Mouse (Mus musculus) hindbrain, embryonic 13.5 days (tissue): ENCODE measurements around the gene Hnrnpa2b1. TPM values are rescaled to one million over a fixed set of nuclear protein-coding genes. Genes with fewer than 3 reads are reported as not detected.

Source experiments
- ATAC-seq: fragments of 200-750 bp; cut with Nextera tagmentation; 2 replicates; pipeline ENCODE4 v1.8.0; 2017; ENCODE audit warnings: moderate TSS enrichment; ENCODE audit not compliant: low FRiP score
- H3K27ac ChIP-seq: fragments of 300-500 bp; sonication (generic); 2 replicates; pipeline ENCODE4 v1.5.1; 2015; ENCODE audit warnings: inconsistent platforms, mild to moderate bottlenecking, moderate library complexity
- H3K27me3 ChIP-seq: fragments of 300-500 bp; sonication (generic); 2 replicates; pipeline ENCODE4 v1.6.1; 2015; ENCODE audit warnings: mild to moderate bottlenecking, inconsistent platforms
- H3K36me3 ChIP-seq: fragments of 300-500 bp; sonication (generic); 2 replicates; pipeline ENCODE4 v1.6.1; 2015; ENCODE audit warnings: mild to moderate bottlenecking, inconsistent platforms
- H3K4me1 ChIP-seq: fragments of 300-500 bp; sonication (generic); replicated peaks from 2 replicates; pipeline ENCODE4 v1.6.1; 2015; ENCODE audit warnings: inconsistent platforms
- H3K4me2 ChIP-seq: fragments of 300-500 bp; sonication (generic); 2 replicates; pipeline ENCODE4 v1.6.1; 2015; ENCODE audit warnings: inconsistent platforms, mild to moderate bottlenecking, moderate library complexity
- H3K4me3 ChIP-seq: fragments of 300-500 bp; sonication (generic); 2 replicates; pipeline ENCODE4 v1.5.1; 2015; ENCODE audit warnings: mild to moderate bottlenecking, inconsistent platforms
- H3K9ac ChIP-seq: fragments of 300-500 bp; sonication (generic); 2 replicates; pipeline ENCODE4 v1.6.1; 2015; ENCODE audit warnings: mild to moderate bottlenecking, inconsistent platforms
- H3K9me3 ChIP-seq: fragments of 300-500 bp; sonication (generic); 2 replicates; pipeline ENCODE4 v1.6.1; 2016; ENCODE audit warnings: inconsistent platforms
- WGBS: fragments of 180-500 bp; shearing (Covaris S2); methylation state at CpG from one replicate; pipeline ENCODE4 v1.1.7; 2015; 5-methylcytosine and 5-hydroxymethylcytosine counted together
- polyA plus RNA-seq: library from polyadenylated mRNA; unstranded; fragments of >200 nt; fragmentation: Nextera tagmentation; extraction: Ambion mirVana; gene quantifications from 2 replicates; pipeline ENCODE4 v1.2.1, GENCODE M21; 2015

The Hnrnpa2b1 gene
- polyA plus RNA-seq = 1,784 and 1,810 TPM in 2 replicates

- H3K9me3 ChIP-seq = no peaks in the 10 kb centered on the region
- H3K9ac ChIP-seq = peak within 1 kb of the TSS; percentile 100
- peaks cover 34% of the 10 kb centered on the region for H3K36me3 ChIP-seq
- H3K27me3 ChIP-seq = no peaks in the 10 kb centered on the region
- H3K4me1 ChIP-seq = peaks cover 46% of the 10 kb centered on the region
- H3K4me2 ChIP-seq = peak within 1 kb of the TSS; percentile 73
- peak within 1 kb of the TSS; percentile 98 for H3K4me3 ChIP-seq
- ATAC-seq = peak; percentile 93
- peak within 1 kb of the TSS; percentile 100 for H3K27ac ChIP-seq
- under 1% methylated on average over 62 of the region's 63 CpGs for WGBS
These were observed at the start of gene Hnrnpa2b1 for GRCm38 (mm10) chr6:51469715-51470310. Hnrnpa2b1 (minus strand) TSS chr6:51469894.

DNA sequence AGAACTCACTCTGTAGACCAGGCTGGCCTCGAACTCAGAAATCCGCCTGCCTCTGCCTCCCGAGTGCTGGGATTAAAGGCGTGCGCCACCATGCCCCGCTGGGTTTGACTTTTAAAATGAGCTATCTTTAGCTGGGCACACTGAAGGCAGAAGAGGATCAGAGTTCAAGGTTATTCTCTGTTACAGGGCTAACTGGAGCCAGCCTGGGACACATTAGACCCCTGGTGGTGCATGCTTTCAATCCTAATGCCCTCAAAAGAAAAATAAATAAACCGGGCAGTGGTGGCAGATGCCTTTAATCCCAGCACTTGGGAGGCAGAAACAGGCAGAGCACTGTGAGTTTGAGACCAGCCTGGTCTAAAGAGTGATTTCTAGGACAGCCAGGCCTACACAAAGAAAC, 45.2 kb upstream of the Hnrnpa2b1 start:
- H3K9me3 ChIP-seq = no peaks in the 10 kb centered on the region
- H3K4me2 ChIP-seq = no peak overlapping the region
- no peaks in the 10 kb centered on the region for H3K4me1 ChIP-seq
- H3K27ac ChIP-seq = no peak overlapping the region
- no peak overlapping the region for H3K9ac ChIP-seq
- 96% methylated on average over 7 of the region's 7 CpGs for WGBS
- no peaks in the 10 kb centered on the region for H3K36me3 ChIP-seq
- no peaks in the 10 kb centered on the region for H3K27me3 ChIP-seq
- H3K4me3 ChIP-seq = no peak overlapping the region
- no peak for ATAC-seq

DNA sequence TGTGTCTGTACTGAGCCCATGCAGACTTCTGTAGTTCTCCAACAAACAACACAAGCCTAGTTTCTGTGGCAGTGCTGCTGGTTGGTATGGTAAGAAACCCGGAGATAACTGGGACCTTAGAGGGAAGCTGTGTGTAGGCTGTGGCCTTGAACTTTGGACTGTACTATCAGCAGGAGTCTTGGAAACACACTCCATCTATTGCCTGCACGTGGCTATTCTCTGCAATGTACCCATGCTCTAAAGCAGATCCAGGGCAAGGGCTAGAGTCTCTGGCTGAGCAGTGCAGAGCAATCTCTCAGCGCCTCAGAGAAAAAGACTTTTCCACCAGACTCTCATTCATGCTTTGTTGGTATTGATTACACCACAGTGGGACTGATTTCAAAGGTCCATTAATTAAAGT, 44.1 kb upstream of the Hnrnpa2b1 start:
- no peak overlapping the region for H3K4me2 ChIP-seq
- 86% methylated on average over 3 of the region's 3 CpGs for WGBS
- H3K27ac ChIP-seq = no peak overlapping the region
- no peaks in the 10 kb centered on the region for H3K27me3 ChIP-seq
- no peaks in the 10 kb centered on the region for H3K9me3 ChIP-seq
- peaks cover 2% of the 10 kb centered on the region; the same call in 1 of the 2 replicates for H3K4me1 ChIP-seq
- H3K9ac ChIP-seq = no peak overlapping the region
- ATAC-seq = no peak
- no peaks in the 10 kb centered on the region for H3K36me3 ChIP-seq
- H3K4me3 ChIP-seq = no peak overlapping the region

GRCm38 (mm10) chr6:51510946-51511345, 41.3 kb upstream of the Hnrnpa2b1 start:
- H3K36me3 ChIP-seq = no peaks in the 10 kb centered on the region
- no peak for ATAC-seq
- H3K27me3 ChIP-seq = no peaks in the 10 kb centered on the region
- no peak overlapping the region for H3K4me3 ChIP-seq
- H3K27ac ChIP-seq = no peak overlapping the region
- no peak overlapping the region for H3K4me2 ChIP-seq
- WGBS = 28% methylated on average over 1 of the region's 1 CpGs
- H3K9me3 ChIP-seq = no peaks in the 10 kb centered on the region
- no peak overlapping the region for H3K9ac ChIP-seq
- peaks cover 8% of the 10 kb centered on the region; the same call in 1 of the 2 replicates for H3K4me1 ChIP-seq

- 32% methylated on average over 5 of the region's 5 CpGs for WGBS
- ATAC-seq = no peak
- no peak overlapping the region for H3K4me2 ChIP-seq
- peaks cover 8% of the 10 kb centered on the region; the same call in 1 of the 2 replicates for H3K4me1 ChIP-seq
- no peak overlapping the region for H3K4me3 ChIP-seq
- no peak overlapping the region for H3K27ac ChIP-seq
- no peaks in the 10 kb centered on the region for H3K9me3 ChIP-seq
- no peaks in the 10 kb centered on the region for H3K36me3 ChIP-seq
- H3K9ac ChIP-seq = no peak overlapping the region
- H3K27me3 ChIP-seq = no peaks in the 10 kb centered on the region
These were observed 40.4 kb upstream of the Hnrnpa2b1 start for GRCm38 (mm10) chr6:51510094-51510493.

DNA sequence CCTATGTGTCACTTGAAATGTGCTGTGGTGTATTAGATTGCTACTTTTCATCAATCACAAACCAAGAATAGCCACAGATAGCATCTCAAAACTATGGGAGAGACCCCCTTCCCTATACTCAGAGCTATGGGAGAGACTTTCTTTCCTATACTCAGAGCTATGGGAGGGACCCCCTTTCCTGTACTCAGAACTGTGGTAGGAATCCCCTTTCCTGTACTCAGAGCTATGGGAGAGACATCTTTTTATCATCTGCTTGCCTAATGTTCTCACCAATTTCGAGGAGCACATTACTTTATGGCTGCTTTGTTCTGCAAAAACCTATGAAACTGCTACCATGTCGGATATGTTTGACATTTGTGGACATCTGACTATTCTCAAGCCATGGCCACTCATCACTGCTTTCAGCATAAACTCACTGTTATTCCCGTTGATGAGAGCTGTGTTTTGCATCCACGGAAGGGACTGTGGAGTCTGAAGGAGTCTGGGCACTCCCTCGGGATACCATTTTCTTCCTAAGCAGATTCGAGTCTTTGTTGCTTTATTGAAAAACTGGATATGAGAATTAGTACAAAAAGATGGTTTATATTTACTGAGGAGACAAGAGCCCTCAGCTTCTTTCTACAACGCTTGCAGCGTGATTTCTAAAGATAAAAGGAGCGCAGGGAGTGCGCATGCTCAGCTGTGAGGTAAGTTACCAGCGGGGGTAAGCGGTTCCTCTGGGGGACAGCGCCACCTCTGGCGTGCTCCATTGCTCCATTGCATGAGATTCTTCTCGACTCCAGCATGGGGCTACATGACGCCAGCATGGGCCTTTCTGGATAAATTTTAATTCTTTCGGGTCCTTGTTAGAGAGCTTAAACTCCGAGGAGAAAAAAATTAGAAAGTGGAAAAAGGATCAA, 39.3 kb upstream of the Hnrnpa2b1 start:
- H3K4me2 ChIP-seq = peak overlapping the region; percentile 55
- H3K27ac ChIP-seq = peak overlapping the region; percentile 40
- no peaks in the 10 kb centered on the region for H3K9me3 ChIP-seq
- H3K27me3 ChIP-seq = no peaks in the 10 kb centered on the region
- H3K4me3 ChIP-seq = peak overlapping the region; percentile 38
- no peak for ATAC-seq
- peaks cover 8% of the 10 kb centered on the region; the same call in 1 of the 2 replicates for H3K4me1 ChIP-seq
- H3K36me3 ChIP-seq = no peaks in the 10 kb centered on the region
- WGBS = 28% methylated on average over 18 of the region's 18 CpGs
- H3K9ac ChIP-seq = peak overlapping the region; percentile 64

- Histone ChIP-seq H3K27ac (no peak overlapping the region), H3K4me1 (peaks cover 8% of the 10 kb centered on the region; the same call in 1 of the 2 replicates), H3K9me3 (no peaks in the 10 kb centered on the region), H3K27me3 (no peaks in the 10 kb centered on the region), H3K4me3 (no peak overlapping the region), H3K36me3 (no peaks in the 10 kb centered on the region), H3K9ac (no peak overlapping the region), H3K4me2 (no peak overlapping the region)
- WGBS = 57% methylated on average over 2 of the region's 2 CpGs
- no peak for ATAC-seq
These were observed 37.9 kb upstream of the Hnrnpa2b1 start for GRCm38 (mm10) chr6:51507556-51507955.

DNA sequence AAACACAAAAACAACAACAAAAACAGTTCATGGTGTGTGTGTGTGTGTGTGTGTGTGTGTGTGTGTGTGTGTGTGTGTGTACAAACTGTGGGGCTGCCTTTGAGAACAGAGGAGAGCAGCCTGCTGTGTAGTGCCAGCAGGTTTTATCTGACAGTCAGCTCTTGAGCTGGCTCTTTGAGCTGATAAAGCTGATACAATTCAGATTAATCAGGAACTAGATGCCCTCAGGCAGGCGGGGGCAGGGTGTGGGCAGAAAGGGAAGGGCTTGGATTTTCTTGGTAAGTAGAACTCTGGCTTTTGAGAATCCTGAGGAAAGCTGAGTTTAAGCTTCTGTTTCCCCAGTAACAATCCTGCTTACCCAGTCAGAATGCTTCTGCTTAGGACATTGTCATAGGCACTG, 36.0 kb upstream of the Hnrnpa2b1 start:
- H3K4me1 ChIP-seq = peaks cover 8% of the 10 kb centered on the region; the same call in 1 of the 2 replicates
- no peak overlapping the region for H3K9ac ChIP-seq
- no peak overlapping the region for H3K4me3 ChIP-seq
- H3K9me3 ChIP-seq = no peaks in the 10 kb centered on the region
- H3K36me3 ChIP-seq = no peaks in the 10 kb centered on the region
- H3K27ac ChIP-seq = no peak overlapping the region
- WGBS = 67% methylated on average over 1 of the region's 1 CpGs
- no peak overlapping the region for H3K4me2 ChIP-seq
- no peak for ATAC-seq
- H3K27me3 ChIP-seq = no peaks in the 10 kb centered on the region

- H3K4me3 ChIP-seq = no peak overlapping the region
- H3K27ac ChIP-seq = no peak overlapping the region
- H3K4me2 ChIP-seq = no peak overlapping the region
- no peaks in the 10 kb centered on the region for H3K9me3 ChIP-seq
- H3K36me3 ChIP-seq = no peaks in the 10 kb centered on the region
- H3K27me3 ChIP-seq = no peaks in the 10 kb centered on the region
- no peak overlapping the region for H3K9ac ChIP-seq
- ATAC-seq = no peak
- WGBS = 86% methylated on average over 8 of the region's 8 CpGs
- 0 out of 2 replicates have a peak, but pooled peaks cover 3% of the 10 kb centered on the region for H3K4me1 ChIP-seq
These were observed 27.8 kb upstream of the Hnrnpa2b1 start for GRCm38 (mm10) chr6:51497321-51498111.

DNA sequence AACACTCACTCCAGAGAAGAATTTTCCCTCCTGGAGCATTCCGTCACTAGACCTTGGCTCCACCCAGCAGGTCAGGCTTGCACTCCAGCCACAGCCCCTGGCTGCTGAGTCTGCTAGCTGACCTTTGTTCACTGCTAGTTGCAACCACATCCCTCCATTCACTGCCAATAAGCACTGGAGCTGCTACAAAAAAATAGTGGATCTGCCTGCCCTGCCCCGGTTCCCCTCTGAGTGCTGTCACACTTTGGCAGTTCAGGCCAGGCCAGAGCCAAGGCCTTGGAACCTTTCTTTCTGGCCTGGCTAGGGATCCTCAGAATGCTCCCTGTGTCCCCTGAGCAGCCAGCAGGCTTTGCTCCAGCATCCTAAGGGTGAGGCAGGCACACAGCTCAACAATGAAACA, 20.1 kb upstream of the Hnrnpa2b1 start:
- no peak overlapping the region for H3K9ac ChIP-seq
- no peak for ATAC-seq
- H3K9me3 ChIP-seq = no peaks in the 10 kb centered on the region
- no peak overlapping the region for H3K4me3 ChIP-seq
- H3K4me2 ChIP-seq = no peak overlapping the region
- WGBS = 72% methylated on average over 2 of the region's 2 CpGs
- no peaks in the 10 kb centered on the region for H3K27me3 ChIP-seq
- no peaks in the 10 kb centered on the region for H3K4me1 ChIP-seq
- H3K27ac ChIP-seq = no peak overlapping the region
- peaks cover 8% of the 10 kb centered on the region; the same call in 1 of the 2 replicates for H3K36me3 ChIP-seq

DNA sequence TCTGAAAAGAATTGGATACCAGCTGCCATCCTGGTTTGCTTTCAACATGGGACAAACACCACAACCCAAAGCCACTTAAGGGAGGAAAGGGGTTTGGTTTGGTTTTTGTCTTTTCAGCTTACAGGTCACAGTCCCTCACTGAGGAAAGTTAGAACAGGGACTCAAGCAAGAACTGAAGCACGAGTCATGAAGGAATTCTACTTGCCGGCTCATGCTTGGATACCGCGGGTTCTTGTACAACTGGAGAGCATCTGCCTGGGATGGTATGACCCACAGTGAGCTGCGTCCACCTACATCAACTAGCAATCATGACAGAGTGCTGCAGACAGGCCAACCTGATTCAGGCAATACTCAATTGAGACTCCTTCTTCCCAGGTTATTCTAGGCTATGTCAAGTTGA, 17.0 kb upstream of the Hnrnpa2b1 start:
- Histone ChIP-seq H3K27me3 (no peaks in the 10 kb centered on the region), H3K27ac (no peak overlapping the region), H3K4me3 (no peak overlapping the region), H3K4me2 (no peak overlapping the region), H3K36me3 (peaks cover 26% of the 10 kb centered on the region), H3K9ac (no peak overlapping the region), H3K4me1 (no peaks in the 10 kb centered on the region), H3K9me3 (no peaks in the 10 kb centered on the region)
- no peak for ATAC-seq
- WGBS = 95% methylated on average over 5 of the region's 5 CpGs
